Mouse (Mus musculus): ENCODE measurements at regions not wholly inside any gene's neighbourhood (a gene's known extent, or its start where the extent isn't known, plus 50 kb on each side); places are given as distances from the start of the nearest gene placed in this dataset.

- TF ChIP-seq CTCF (IDR thresholded peaks at IDR 0.05) = no peak
- no peak for TF ChIP-seq EP300 (IDR thresholded peaks at IDR 0.05)
Measured at GRCm38 (mm10) chr11:32978899-32979298, 154.5 kb upstream of the Smim23 start.

Data from lung, postnatal 0 days (tissue).